Mouse (Mus musculus) E14TG2a.4 (cell line): ENCODE results near the gene Itpr2.

Experiments
- H3K27me3 ChIP-seq: 2 replicates; pipeline ENCODE4 v1.6.1; 2014; ENCODE audit warnings: low read length, control low read depth; ENCODE audit not compliant: insufficient read depth
- H3K36me3 ChIP-seq: 2 replicates; pipeline ENCODE4 v1.6.1; 2014; ENCODE audit warnings: low read length, control low read depth; ENCODE audit not compliant: insufficient read depth
- H3K4me1 ChIP-seq: replicated peaks from 2 replicates; pipeline ENCODE4 v1.6.1; 2014; ENCODE audit warnings: low read depth, low read length, control low read depth
- H3K4me3 ChIP-seq: replicated peaks from 2 replicates; pipeline ENCODE4 v1.5.1; 2014; ENCODE audit warnings: mild to moderate bottlenecking, low read length
- H3K9me3 ChIP-seq: 2 replicates; pipeline ENCODE4 v1.6.1; 2014; ENCODE audit warnings: low read length, control low read depth
- CTCF ChIP-seq: conservative IDR thresholded peaks from 2 replicates; pipeline ENCODE4 v1.5.1; 2014; ENCODE audit warnings: low read length
- NANOG ChIP-seq: IDR thresholded peaks from 2 replicates; pipeline ENCODE4 v1.6.1; 2014; ENCODE audit warnings: borderline replicate concordance, low read length, mixed read lengths
- POU5F1 ChIP-seq: IDR thresholded peaks from 2 replicates; pipeline ENCODE4 v1.6.1; 2014; ENCODE audit warnings: low read length, borderline replicate concordance

Itpr2 gene

DNA sequence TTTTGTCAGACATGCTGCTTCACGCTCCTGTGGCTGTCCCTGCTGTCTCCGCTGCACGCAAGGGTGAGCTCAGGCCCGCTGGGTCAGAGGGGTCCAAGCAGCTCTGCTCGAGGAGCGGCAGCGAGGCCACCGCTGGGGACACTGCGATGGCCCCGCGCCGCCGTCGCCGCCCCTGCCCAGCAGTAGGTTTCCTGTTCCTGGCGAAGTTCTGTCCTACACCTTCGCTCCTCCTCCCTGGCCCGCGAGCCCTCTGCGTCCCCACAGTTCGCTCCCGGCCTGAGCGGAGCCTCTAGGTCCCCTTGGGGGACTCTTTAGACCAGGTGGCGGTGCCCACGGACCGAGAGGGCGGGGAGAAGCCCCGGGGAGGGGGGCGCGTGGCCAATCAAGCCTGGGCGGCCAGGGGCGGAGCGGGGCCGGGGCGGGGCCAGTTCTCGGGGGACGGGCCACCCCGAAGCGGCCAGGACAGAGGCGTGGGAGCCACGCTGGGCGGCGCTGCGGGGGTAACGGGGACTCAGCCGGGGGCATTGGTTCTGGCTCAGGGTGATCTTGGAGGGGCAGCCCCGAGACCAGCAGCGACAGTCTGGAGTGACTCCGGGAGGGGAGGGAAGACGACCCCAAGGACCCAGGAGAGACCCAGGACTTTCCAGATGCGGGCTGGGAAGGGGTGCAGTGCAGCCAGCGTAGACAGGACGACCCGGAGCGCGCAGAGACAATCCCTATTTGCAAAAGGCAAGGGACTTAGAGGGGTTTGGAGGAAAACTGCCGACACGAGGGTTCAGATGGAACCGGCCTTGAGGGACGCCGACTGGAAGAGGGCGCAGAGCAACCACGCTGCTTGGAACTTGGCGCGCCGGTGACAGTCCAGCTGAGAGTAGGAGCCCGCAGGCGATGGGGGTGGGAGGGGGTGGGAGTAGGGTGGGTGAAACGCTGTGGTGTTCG is at the start of gene Itpr2:
TSS of gene Itpr2 (minus strand) at position 358 of the 939 bp plus-strand sequence.
- Histone ChIP-seq H3K9me3 (no peaks in the 10 kb centered on the region), H3K4me3 (peak within 1 kb of the TSS; percentile 86), H3K27me3 (peaks cover 49% of the 10 kb centered on the region), H3K4me1 (peaks cover 10% of the 10 kb centered on the region), H3K36me3 (no peaks in the 10 kb centered on the region)
- TF ChIP-seq POU5F1: no peak
- TF ChIP-seq CTCF: no peak
- no peak for TF ChIP-seq NANOG

DNA sequence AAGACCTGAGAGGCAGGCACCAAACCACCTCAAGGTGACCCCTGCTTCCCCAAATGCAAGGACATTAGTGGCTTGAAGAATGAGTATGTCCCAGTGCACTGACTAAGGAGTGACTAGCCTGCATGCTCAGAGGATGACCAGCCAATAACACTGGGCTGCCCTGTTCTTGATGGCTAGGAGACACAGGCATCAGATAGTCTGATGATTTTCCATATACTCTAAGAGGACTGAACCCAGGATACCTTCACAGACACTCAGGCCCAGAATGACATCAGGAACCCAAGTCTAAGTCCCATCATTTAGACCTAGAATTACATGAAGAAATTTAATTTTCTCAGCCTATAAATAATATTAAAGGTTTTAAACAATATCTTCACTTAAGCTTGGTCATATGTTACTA is 49.3 kb upstream of the Itpr2 start:
- no peak for TF ChIP-seq POU5F1
- TF ChIP-seq CTCF: no peak
- no peak for TF ChIP-seq NANOG
- H3K36me3 ChIP-seq: peaks cover 80% of the 10 kb centered on the region
- H3K4me1 ChIP-seq: no peaks in the 10 kb centered on the region
- no peaks in the 10 kb centered on the region for H3K27me3 ChIP-seq
- no peak overlapping the region for H3K4me3 ChIP-seq
- no peaks in the 10 kb centered on the region for H3K9me3 ChIP-seq

DNA sequence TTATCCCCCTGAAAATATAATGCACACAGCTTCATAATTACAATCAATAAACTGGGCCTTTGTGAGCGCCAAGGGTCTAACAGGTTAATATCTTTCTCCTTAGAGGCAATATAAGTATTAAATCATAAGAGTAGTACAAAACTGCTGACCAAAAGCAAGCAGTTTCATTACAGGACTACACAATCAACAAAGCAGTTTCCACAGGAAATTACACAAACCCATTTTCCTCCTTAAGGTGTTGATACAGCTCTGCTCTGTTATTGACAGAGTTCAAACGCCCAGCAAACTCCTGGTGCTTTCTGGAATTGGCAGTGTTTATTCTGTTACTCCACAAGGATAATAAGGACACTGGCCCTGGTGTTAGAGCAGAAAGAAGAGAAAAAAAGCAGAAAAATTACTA is 48.4 kb upstream of the Itpr2 start:
- no peaks in the 10 kb centered on the region for H3K4me1 ChIP-seq
- H3K9me3 ChIP-seq: no peaks in the 10 kb centered on the region
- H3K27me3 ChIP-seq: no peaks in the 10 kb centered on the region
- no peak overlapping the region for H3K4me3 ChIP-seq
- peaks cover 71% of the 10 kb centered on the region for H3K36me3 ChIP-seq
- TF ChIP-seq POU5F1: no peak
- TF ChIP-seq CTCF: no peak
- TF ChIP-seq NANOG: no peak

DNA sequence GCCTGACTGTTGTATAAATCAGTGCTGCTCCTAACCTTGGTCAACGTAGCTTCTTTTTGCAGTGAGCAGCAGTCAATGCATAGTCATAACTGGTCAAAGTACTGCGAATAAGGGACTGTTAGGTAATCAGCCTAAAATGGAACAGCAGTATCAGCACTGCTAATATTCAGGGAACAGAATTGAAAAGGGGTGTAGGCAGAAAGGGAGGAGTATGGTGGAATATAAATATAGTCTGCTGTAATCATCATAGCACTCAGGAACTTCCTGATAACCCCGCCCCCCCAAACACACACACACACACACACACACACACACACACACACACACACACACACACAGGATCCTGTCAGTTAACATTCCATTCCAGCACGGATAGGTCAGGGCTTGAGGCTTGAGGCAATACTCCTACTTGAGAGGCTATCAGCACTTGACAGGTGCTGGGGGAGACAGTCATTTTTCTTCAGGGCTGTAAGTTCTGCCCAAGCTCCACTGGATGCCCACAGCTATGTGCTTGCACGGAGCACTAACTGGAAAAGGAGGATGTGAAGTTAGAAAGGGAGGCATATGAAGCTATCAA is 43.4 kb upstream of the Itpr2 start:
- Histone ChIP-seq H3K27me3 (peaks cover 1% of the 10 kb centered on the region; the same call in 1 of the 2 replicates), H3K4me3 (no peak overlapping the region), H3K9me3 (no peaks in the 10 kb centered on the region), H3K36me3 (peaks cover 24% of the 10 kb centered on the region), H3K4me1 (no peaks in the 10 kb centered on the region)
- no peak for TF ChIP-seq NANOG
- no peak for TF ChIP-seq CTCF

DNA sequence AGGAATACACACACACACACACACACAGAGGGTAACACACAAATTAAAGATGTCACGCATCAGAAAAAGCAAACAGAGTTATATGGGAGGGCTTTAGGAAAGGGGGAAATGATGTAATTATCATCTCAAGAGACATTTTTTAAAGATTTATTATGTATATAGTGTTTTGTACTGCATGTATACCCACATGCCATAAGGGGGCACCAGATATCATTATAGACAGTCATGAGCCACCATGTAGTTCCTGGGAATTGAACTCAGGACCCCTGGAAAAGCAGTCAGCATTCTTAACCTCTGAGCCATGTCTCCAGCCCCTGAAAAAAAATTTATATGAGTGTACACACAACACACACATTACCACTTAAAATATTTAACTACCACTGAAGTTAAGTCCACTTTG is 42.6 kb upstream of the Itpr2 start:
- Histone ChIP-seq H3K27me3 (peaks cover 4% of the 10 kb centered on the region; the same call in 1 of the 2 replicates), H3K4me3 (no peak overlapping the region), H3K9me3 (no peaks in the 10 kb centered on the region), H3K4me1 (no peaks in the 10 kb centered on the region), H3K36me3 (peaks cover 16% of the 10 kb centered on the region)
- TF ChIP-seq POU5F1 (no peak), NANOG (no peak), CTCF (no peak; the same call in 1 of the 2 replicates)

DNA sequence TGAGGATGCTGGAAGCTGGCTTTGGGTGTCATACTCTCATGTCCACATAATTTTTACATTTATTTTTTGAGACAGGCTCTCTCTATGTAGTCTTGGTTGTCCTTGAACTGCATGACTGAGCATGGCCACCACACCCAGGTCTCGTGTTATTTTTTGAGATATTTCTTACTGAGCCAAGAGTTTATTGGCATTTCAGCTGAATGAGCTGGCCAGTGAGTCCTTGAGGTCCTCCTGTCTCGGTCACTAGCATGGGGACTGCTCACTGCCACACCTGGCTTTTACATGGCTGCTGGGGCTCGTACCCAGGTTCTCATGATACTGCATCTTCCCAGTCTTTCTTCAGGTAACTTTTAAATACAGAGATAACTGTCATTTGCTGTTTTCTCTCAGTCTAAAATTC is 38.4 kb upstream of the Itpr2 start:
- Histone ChIP-seq H3K27me3 (peaks cover 4% of the 10 kb centered on the region; the same call in 1 of the 2 replicates), H3K4me1 (no peaks in the 10 kb centered on the region), H3K9me3 (no peaks in the 10 kb centered on the region), H3K36me3 (no peaks in the 10 kb centered on the region), H3K4me3 (no peak overlapping the region)
- TF ChIP-seq NANOG (no peak), POU5F1 (no peak), CTCF (no peak)

DNA sequence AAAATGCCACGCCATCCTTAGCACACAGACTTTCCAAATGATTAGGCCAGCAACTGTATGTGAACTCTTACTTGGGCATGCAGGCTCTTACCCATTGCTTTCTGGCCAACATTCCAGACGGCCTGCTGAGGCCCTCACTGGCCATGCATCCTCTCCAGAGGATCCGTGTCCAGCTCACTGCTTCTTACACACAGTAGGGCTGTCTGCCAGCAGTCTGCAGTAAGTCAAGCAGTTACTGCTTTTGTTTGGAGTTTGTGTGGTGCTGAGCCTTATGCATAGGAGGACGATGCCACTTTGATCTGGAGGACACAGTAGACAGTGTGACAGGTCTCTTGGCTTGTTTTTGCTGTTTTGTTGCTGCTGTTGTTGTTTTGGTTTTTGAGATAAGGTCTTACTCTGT is 36.6 kb upstream of the Itpr2 start:
- no peaks in the 10 kb centered on the region for H3K36me3 ChIP-seq
- no peak overlapping the region for H3K4me3 ChIP-seq
- no peaks in the 10 kb centered on the region for H3K4me1 ChIP-seq
- H3K27me3 ChIP-seq: peaks cover 4% of the 10 kb centered on the region; the same call in 1 of the 2 replicates
- TF ChIP-seq POU5F1 (no peak), CTCF (no peak), NANOG (no peak)
- no peaks in the 10 kb centered on the region for H3K9me3 ChIP-seq

DNA sequence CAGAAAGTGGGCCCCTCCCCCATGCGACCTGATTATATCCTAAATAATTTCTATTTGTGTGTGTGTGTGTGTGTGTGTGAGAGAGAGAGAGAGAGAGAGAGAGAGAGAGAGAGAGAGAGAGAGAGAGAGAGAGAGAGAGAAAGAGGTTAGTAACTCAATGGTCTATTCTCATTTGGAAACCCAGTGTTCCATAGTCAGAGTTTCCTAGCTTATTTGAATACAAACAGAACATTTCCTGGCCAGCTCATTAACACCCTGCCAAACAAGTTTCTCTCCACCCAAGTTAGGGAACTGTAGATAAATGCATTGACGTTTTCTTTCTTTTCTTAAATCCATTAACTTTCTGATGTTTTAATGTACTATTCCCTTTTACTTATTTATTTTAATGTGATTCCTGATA is 36.0 kb upstream of the Itpr2 start:
- no peaks in the 10 kb centered on the region for H3K9me3 ChIP-seq
- H3K4me3 ChIP-seq: no peak overlapping the region
- no peak for TF ChIP-seq POU5F1
- TF ChIP-seq CTCF: no peak
- no peak for TF ChIP-seq NANOG
- H3K4me1 ChIP-seq: no peaks in the 10 kb centered on the region
- no peaks in the 10 kb centered on the region for H3K36me3 ChIP-seq
- peaks cover 4% of the 10 kb centered on the region; the same call in 1 of the 2 replicates for H3K27me3 ChIP-seq

DNA sequence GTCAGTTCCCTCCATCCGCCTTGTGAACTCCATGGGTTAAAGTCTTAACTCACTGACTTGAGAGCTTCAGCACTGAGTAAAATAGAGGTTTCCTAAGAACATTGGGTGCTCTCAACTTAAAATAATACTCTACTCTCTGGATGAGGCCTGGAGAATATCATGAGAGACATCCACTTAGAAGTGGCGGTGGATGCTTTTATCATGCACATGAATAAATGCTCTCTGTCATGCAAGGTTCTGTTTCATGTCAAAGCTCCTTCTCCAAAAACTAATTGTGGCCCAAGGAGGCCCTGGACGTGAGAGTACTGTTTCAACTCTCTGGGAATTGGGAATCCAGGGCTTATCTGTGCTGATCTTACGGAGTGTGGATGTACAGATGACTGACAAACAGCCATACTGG is 35.1 kb upstream of the Itpr2 start:
- H3K27me3 ChIP-seq: peaks cover 4% of the 10 kb centered on the region; the same call in 1 of the 2 replicates
- H3K4me3 ChIP-seq: no peak overlapping the region
- TF ChIP-seq POU5F1 (no peak), CTCF (no peak), NANOG (no peak)
- no peaks in the 10 kb centered on the region for H3K4me1 ChIP-seq
- no peaks in the 10 kb centered on the region for H3K9me3 ChIP-seq
- no peaks in the 10 kb centered on the region for H3K36me3 ChIP-seq
